Mouse (Mus musculus) midbrain, embryonic 16.5 days (tissue): ENCODE data around the gene Brix1. TPM values are rescaled to one million over a fixed set of nuclear protein-coding genes. Genes with fewer than 3 reads are reported as not detected.
"Not testable (repeated sequence)": the region's sequence is repeated elsewhere in the genome, so short reads cannot be mapped to it uniquely, and the experiment has no call there.

Experiments
- ATAC-seq: fragments of 200-750 bp; cut with Nextera tagmentation; 2 replicates; pipeline ENCODE4 v1.8.0; 2017; ENCODE audit warnings: moderate TSS enrichment
- H3K27ac ChIP-seq: fragments of 300-500 bp; sonication (generic); 2 replicates; pipeline ENCODE4 v1.5.1; 2014; ENCODE audit warnings: mild to moderate bottlenecking, low read length, mixed read lengths
- H3K27me3 ChIP-seq: fragments of 300-500 bp; sonication (generic); 2 replicates; pipeline ENCODE4 v1.6.1; 2014; ENCODE audit warnings: low read depth, low read length, mixed read lengths; ENCODE audit not compliant: control insufficient read depth, insufficient read depth
- H3K36me3 ChIP-seq: fragments of 300-500 bp; sonication (generic); 2 replicates; pipeline ENCODE4 v1.6.1; 2014; ENCODE audit warnings: mild to moderate bottlenecking, low read length, moderate library complexity, mixed read lengths; ENCODE audit not compliant: control insufficient read depth, insufficient read depth
- H3K4me1 ChIP-seq: fragments of 300-500 bp; sonication (generic); 2 replicates; pipeline ENCODE4 v1.6.1; 2014; ENCODE audit warnings: mild to moderate bottlenecking, low read length, mixed read lengths; ENCODE audit not compliant: control insufficient read depth, insufficient read depth
- H3K4me2 ChIP-seq: fragments of 300-500 bp; sonication (generic); 2 replicates; pipeline ENCODE4 v1.6.1; 2014; ENCODE audit warnings: mild to moderate bottlenecking, low read length, mixed read lengths
- H3K4me3 ChIP-seq: fragments of 300-500 bp; sonication (generic); 2 replicates; pipeline ENCODE4 v1.5.1; 2014; ENCODE audit warnings: low read depth, mild to moderate bottlenecking, low read length, moderate library complexity, mixed read lengths
- H3K9ac ChIP-seq: fragments of 300-500 bp; sonication (generic); 2 replicates; pipeline ENCODE4 v1.6.1; 2014; ENCODE audit warnings: low read depth, low read length, mixed read lengths
- H3K9me3 ChIP-seq: fragments of 300-500 bp; sonication (generic); replicated peaks from 2 replicates; pipeline ENCODE4 v1.6.1; 2014; ENCODE audit warnings: mild to moderate bottlenecking, low read length, mixed read lengths; ENCODE audit not compliant: control insufficient read depth, poor library complexity, severe bottlenecking
- WGBS: fragments of 180-500 bp; shearing (Covaris S2); extraction: QIAGEN DNeasy Blood & Tissue Kit; methylation state at CpG from one replicate; pipeline ENCODE4 v1.1.7; 2014; 5-methylcytosine and 5-hydroxymethylcytosine counted together
- polyA plus RNA-seq: library from polyadenylated mRNA; unstranded; fragments of >200 nt; fragmentation: Nextera tagmentation; extraction: Ambion mirVana; gene quantifications from 2 replicates; pipeline ENCODE4 v1.2.1, GENCODE M21; 2015

Brix1 gene
- polyA plus RNA-seq, 1 experiment from 2014 or later = 54.8 TPM

- no peak overlapping the region for H3K9ac ChIP-seq
- H3K4me1 ChIP-seq = no peaks in the 10 kb centered on the region
- H3K27ac ChIP-seq = no peak overlapping the region
- H3K36me3 ChIP-seq = no peaks in the 10 kb centered on the region
- no peak overlapping the region for H3K4me3 ChIP-seq
- H3K4me2 ChIP-seq = no peak overlapping the region
- H3K9me3 ChIP-seq = no peaks in the 10 kb centered on the region
- WGBS = 76% methylated on average over 5 of the region's 5 CpGs
- ATAC-seq = no peak
- no peaks in the 10 kb centered on the region for H3K27me3 ChIP-seq
Observed at GRCm38 (mm10) chr15:10499593-10499992, 13.8 kb upstream of the Brix1 start.

- not testable (repeated sequence) for H3K9ac ChIP-seq, H3K4me2 ChIP-seq, H3K27ac ChIP-seq, H3K4me1 ChIP-seq, ATAC-seq, H3K4me3 ChIP-seq, H3K27me3 ChIP-seq, H3K36me3 ChIP-seq, H3K9me3 ChIP-seq
- 97% methylated on average over 1 of the region's 1 CpGs for WGBS
Observed at GRCm38 (mm10) chr15:10496696-10497095, 10.9 kb upstream of the Brix1 start.

GRCm38 (mm10) chr15:10495944-10496343 lies 10.2 kb upstream of the Brix1 start:
- no peak overlapping the region for H3K4me3 ChIP-seq
- no peak overlapping the region for H3K27ac ChIP-seq
- H3K4me2 ChIP-seq = no peak overlapping the region
- H3K36me3 ChIP-seq = no peaks in the 10 kb centered on the region
- H3K4me1 ChIP-seq = no peaks in the 10 kb centered on the region
- no peak for ATAC-seq
- no peaks in the 10 kb centered on the region for H3K27me3 ChIP-seq
- 96% methylated on average over 11 of the region's 11 CpGs for WGBS
- H3K9ac ChIP-seq = no peak overlapping the region
- no peaks in the 10 kb centered on the region for H3K9me3 ChIP-seq

GRCm38 (mm10) chr15:10490101-10490500 lies 4.4 kb upstream of the Brix1 start:
- H3K4me3 ChIP-seq = no peak overlapping the region
- WGBS = 91% methylated on average over 5 of the region's 5 CpGs
- no peaks in the 10 kb centered on the region for H3K27me3 ChIP-seq
- H3K27ac ChIP-seq = no peak overlapping the region
- H3K4me1 ChIP-seq = peaks cover 8% of the 10 kb centered on the region
- no peak overlapping the region for H3K9ac ChIP-seq
- H3K4me2 ChIP-seq = no peak overlapping the region
- no peak for ATAC-seq
- no peaks in the 10 kb centered on the region for H3K9me3 ChIP-seq
- peaks cover 6% of the 10 kb centered on the region; the same call in 1 of the 2 replicates for H3K36me3 ChIP-seq

- no peak overlapping the region for H3K9ac ChIP-seq
- H3K4me3 ChIP-seq = no peak overlapping the region
- no peaks in the 10 kb centered on the region for H3K27me3 ChIP-seq
Observed at GRCm38 (mm10) chr15:10487246-10487645, 1.5 kb upstream of the Brix1 start.

GRCm38 (mm10) chr15:10486365-10486839 lies 655 bp upstream of the Brix1 start:
- peak overlapping the region; percentile 87 for H3K9ac ChIP-seq
- no peaks in the 10 kb centered on the region for H3K9me3 ChIP-seq
- H3K4me3 ChIP-seq = peak overlapping the region; percentile 89
- 2% methylated on average over 18 of the region's 18 CpGs for WGBS
- no peaks in the 10 kb centered on the region for H3K27me3 ChIP-seq
- peak overlapping the region; percentile 79 for H3K4me2 ChIP-seq
- peaks cover 12% of the 10 kb centered on the region; the same call in 1 of the 2 replicates for H3K36me3 ChIP-seq
- ATAC-seq = peak; percentile 79
- H3K27ac ChIP-seq = peak overlapping the region; percentile 87
- peaks cover 20% of the 10 kb centered on the region for H3K4me1 ChIP-seq

More at GRCm38 (mm10) chr15:10487246-10487645, 1.5 kb upstream of the Brix1 start:
- WGBS = 66% methylated on average over 2 of the region's 2 CpGs
- Histone ChIP-seq H3K36me3 (peaks cover 12% of the 10 kb centered on the region; the same call in 1 of the 2 replicates), H3K4me1 (peaks cover 20% of the 10 kb centered on the region), H3K9me3 (no peaks in the 10 kb centered on the region), H3K27ac (no peak overlapping the region), H3K4me2 (peak overlapping the region; percentile 79; the same call in 1 of the 2 replicates)
- no peak for ATAC-seq

GRCm38 (mm10) chr15:10470941-10471340 lies 14.8 kb downstream of the Brix1 start:
- ATAC-seq = no peak; the same call in 1 of the 2 replicates
- H3K9me3 ChIP-seq = no peaks in the 10 kb centered on the region
- H3K9ac ChIP-seq = peak overlapping the region; percentile 88
- peaks cover 17% of the 10 kb centered on the region for H3K4me1 ChIP-seq
- peak overlapping the region; percentile 85 for H3K4me2 ChIP-seq
- 5% methylated on average over 3 of the region's 3 CpGs for WGBS
- no peaks in the 10 kb centered on the region for H3K27me3 ChIP-seq
- peak overlapping the region; percentile 93 for H3K4me3 ChIP-seq
- H3K36me3 ChIP-seq = peaks cover 5% of the 10 kb centered on the region; the same call in 1 of the 2 replicates
- H3K27ac ChIP-seq = no peak overlapping the region

GRCm38 (mm10) chr15:10470151-10470831 lies 15.5 kb downstream of the Brix1 start, which contains the start of gene Dnajc21:
Gene Dnajc21, minus strand, starts transcription at chr15:10470516.
- Histone ChIP-seq H3K4me3 (peak within 1 kb of the TSS; percentile 93), H3K27ac (peak within 1 kb of the TSS; percentile 85), H3K4me2 (peak within 1 kb of the TSS; percentile 85), H3K4me1 (peaks cover 17% of the 10 kb centered on the region), H3K9ac (peak within 1 kb of the TSS; percentile 88), H3K9me3 (no peaks in the 10 kb centered on the region), H3K36me3 (no peaks in the 10 kb centered on the region), H3K27me3 (no peaks in the 10 kb centered on the region)
- ATAC-seq = peak; percentile 96
- under 1% methylated on average over 67 of the region's 87 CpGs for WGBS

- Histone ChIP-seq H3K9me3 (no peaks in the 10 kb centered on the region), H3K4me2 (peak overlapping the region; percentile 85), H3K9ac (peak overlapping the region; percentile 88), H3K36me3 (no peaks in the 10 kb centered on the region), H3K27me3 (no peaks in the 10 kb centered on the region), H3K4me3 (peak overlapping the region; percentile 93), H3K4me1 (peaks cover 17% of the 10 kb centered on the region), H3K27ac (peak overlapping the region; percentile 85)
- WGBS = under 1% methylated on average over 40 of the region's 40 CpGs
- ATAC-seq = peak; percentile 34
Observed at GRCm38 (mm10) chr15:10469641-10470150, 16.1 kb downstream of the Brix1 start.
